Mouse (Mus musculus) heart, adult 9 months (tissue): ENCODE measurements around the gene Cd200r3.
A peak's percentile ranks its signal among the peaks of the same experiment; 100 is the strongest.

Experiments used
- DNase-seq, 2 experiments: peaks; one replicate each; pipeline ENCODE4 v3.0.0; 2022; ENCODE audit warnings: low spot score in 2 of 2

Gene Cd200r3

GRCm38 (mm10) chr16:45030796-45031195, 87.3 kb downstream of the Cd200r3 start:
- peak; percentile 52 to 63 for DNase-seq
